Mouse (Mus musculus): Measurements from ENCODE around the gene 4930578G10Rik. TPM values are rescaled to one million over a fixed set of nuclear protein-coding genes. Genes with fewer than 3 reads are reported as not detected.

4930578G10Rik gene
- polyA plus RNA-seq, 1 experiment from 2014 or later = not detected

GRCm38 (mm10) chr4:42874134-42874533, 138.8 kb downstream of the 4930578G10Rik start, which contains the start of gene Fam205c:
Gene Fam205c, minus strand, starts transcription at chr4:42874234.
- ATAC-seq (no peak), DNase-seq (ENCODE audit: low read depth, low spot score) (no peak)
- no peak for TF ChIP-seq CTCF (IDR thresholded peaks at IDR 0.05)
- H3K27me3 ChIP-seq = peaks cover 29% of the 10 kb centered on the region
- POLR2A ChIA-PET = no interaction called here
- CTCF ChIA-PET = no interaction called here
- in situ Hi-C loops (cut with MboI; ENCODE audit: low pct_unique_long_range_greater_than_20kb) = no loop called here

DNA sequence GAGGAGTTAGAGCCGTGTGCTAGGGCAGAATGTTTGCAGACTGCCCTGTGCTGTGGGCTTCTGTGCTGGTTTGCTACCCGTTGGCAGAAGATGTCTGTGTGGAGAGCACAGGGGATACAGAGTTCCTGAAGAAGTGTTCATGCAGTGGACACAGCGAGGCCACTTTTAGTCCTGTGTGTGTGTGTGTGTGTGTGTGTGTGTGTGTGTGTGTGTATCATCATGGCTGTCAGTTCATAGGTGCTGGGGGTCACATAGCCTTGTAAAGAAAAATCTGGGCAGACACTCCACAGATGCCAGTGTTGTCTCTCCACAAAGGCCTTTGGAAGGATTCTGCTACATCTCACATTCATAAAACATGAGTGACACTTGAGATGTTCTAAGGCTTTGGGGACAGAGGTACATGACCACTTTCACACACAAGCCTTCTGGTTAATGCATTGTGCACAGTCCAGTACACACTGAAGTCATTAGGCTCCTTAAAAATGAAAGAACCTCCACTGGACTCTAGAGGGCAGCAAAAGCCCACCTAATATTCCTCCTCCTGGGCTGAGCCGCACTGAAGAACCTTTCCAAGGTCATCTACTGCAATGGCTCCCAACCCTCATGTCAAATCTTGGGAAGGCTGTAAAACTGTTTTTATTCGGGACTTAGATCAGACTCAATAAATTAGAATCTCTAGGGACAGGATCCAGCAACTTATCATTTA, 141.4 kb downstream of the 4930578G10Rik start:
- POLR2A ChIA-PET = no interaction called here
- in situ Hi-C loops (cut with MboI; ENCODE audit: low pct_unique_long_range_greater_than_20kb) = loop anchor here (5.0 kb wide), 1 partner anchor 86 kb away; no protein-coding TSS in a partner anchor
- ATAC-seq = no peak

GRCm38 (mm10) chr4:42877657-42878056, 142.3 kb downstream of the 4930578G10Rik start:
- POLR2A ChIA-PET = no interaction called here
- H3K27me3 ChIP-seq = peaks cover 26% of the 10 kb centered on the region
- in situ Hi-C loops (cut with MboI; ENCODE audit: low pct_unique_long_range_greater_than_20kb) = loop anchor here (5.0 kb wide), 1 partner anchor 85 kb away; no protein-coding TSS in a partner anchor
- no peak for DNase-seq (ENCODE audit: low read depth, low spot score)
- ATAC-seq = no peak
- CTCF ChIA-PET = interaction anchor here (1.5 kb wide), 1 partner anchor 84 kb away, joined by 3 read pairs; no protein-coding TSS in a partner anchor
- no peak for TF ChIP-seq CTCF (IDR thresholded peaks at IDR 0.05)

More for the DNA sequence above, 141.4 kb downstream of the 4930578G10Rik start:
- CTCF ChIA-PET = no interaction called here
- no peak for DNase-seq (ENCODE audit: low read depth, low spot score)
- no peak for TF ChIP-seq CTCF (IDR thresholded peaks at IDR 0.05)
- H3K27me3 ChIP-seq = peaks cover 26% of the 10 kb centered on the region

- ATAC-seq (no peak), DNase-seq (ENCODE audit: low read depth, low spot score) (no peak)
- no peak for TF ChIP-seq CTCF (IDR thresholded peaks at IDR 0.05)
- H3K27me3 ChIP-seq = peaks cover 12% of the 10 kb centered on the region
- in situ Hi-C loops (cut with MboI; ENCODE audit: low pct_unique_long_range_greater_than_20kb) = loop anchor here (5.0 kb wide), 1 partner anchor 82 kb away; no protein-coding TSS in a partner anchor
- CTCF ChIA-PET = interaction anchor here (0.8 kb wide), 1 partner anchor 75 kb away, joined by 3 read pairs; no protein-coding TSS in a partner anchor
- POLR2A ChIA-PET = no interaction called here
Measured at GRCm38 (mm10) chr4:42879829-42880676, 144.7 kb downstream of the 4930578G10Rik start.

- ATAC-seq (no peak), DNase-seq (ENCODE audit: low read depth, low spot score) (no peak)
- in situ Hi-C loops (cut with MboI; ENCODE audit: low pct_unique_long_range_greater_than_20kb) = no loop called here
- peaks cover 7% of the 10 kb centered on the region for H3K27me3 ChIP-seq
- no peak for TF ChIP-seq CTCF (IDR thresholded peaks at IDR 0.05)
- ChIA-PET POLR2A (no interaction called here), CTCF (interaction anchor here (0.8 kb wide), 1 partner anchor 74 kb away, joined by 3 read pairs; no protein-coding TSS in a partner anchor)
Measured at GRCm38 (mm10) chr4:42880677-42880948, 145.3 kb downstream of the 4930578G10Rik start.

GRCm38 (mm10) chr4:42886926-42887325, 151.6 kb downstream of the 4930578G10Rik start:
- in situ Hi-C loops (cut with MboI; ENCODE audit: low pct_unique_long_range_greater_than_20kb) = no loop called here
- POLR2A ChIA-PET = no interaction called here
- no peak for TF ChIP-seq CTCF (IDR thresholded peaks at IDR 0.05)
- CTCF ChIA-PET = no interaction called here
- ATAC-seq (no peak), DNase-seq (ENCODE audit: low read depth, low spot score) (no peak)
- peaks cover 28% of the 10 kb centered on the region for H3K27me3 ChIP-seq

GRCm38 (mm10) chr4:42888806-42889205, 153.5 kb downstream of the 4930578G10Rik start:
- DNase-seq (ENCODE audit: low read depth, low spot score) (no peak), ATAC-seq (no peak)
- TF ChIP-seq CTCF (IDR thresholded peaks at IDR 0.05) = no peak
- POLR2A ChIA-PET = no interaction called here
- CTCF ChIA-PET = no interaction called here
- peaks cover 31% of the 10 kb centered on the region for H3K27me3 ChIP-seq
- in situ Hi-C loops (cut with MboI; ENCODE audit: low pct_unique_long_range_greater_than_20kb) = no loop called here

- CTCF ChIA-PET = interaction anchor here (1.6 kb wide), 1 partner anchor 9 kb away, joined by 5 read pairs; no protein-coding TSS in a partner anchor
- in situ Hi-C loops (cut with MboI; ENCODE audit: low pct_unique_long_range_greater_than_20kb) = no loop called here
- DNase-seq (ENCODE audit: low read depth, low spot score) (no peak), ATAC-seq (no peak)
- no peak for TF ChIP-seq CTCF (IDR thresholded peaks at IDR 0.05)
- POLR2A ChIA-PET = no interaction called here
- peaks cover 33% of the 10 kb centered on the region for H3K27me3 ChIP-seq
Measured at GRCm38 (mm10) chr4:42891176-42891575, 155.8 kb downstream of the 4930578G10Rik start.

- DNase-seq (ENCODE audit: low read depth, low spot score) (no peak), ATAC-seq (no peak)
- in situ Hi-C loops (cut with MboI; ENCODE audit: low pct_unique_long_range_greater_than_20kb) = no loop called here
- no peak for TF ChIP-seq CTCF (IDR thresholded peaks at IDR 0.05)
- ChIA-PET CTCF (interaction anchor here (1.1 kb wide), 1 partner anchor 9 kb away, joined by 4 read pairs; no protein-coding TSS in a partner anchor), POLR2A (no interaction called here)
- H3K27me3 ChIP-seq = peaks cover 38% of the 10 kb centered on the region
Measured at GRCm38 (mm10) chr4:42895118-42895517, 159.8 kb downstream of the 4930578G10Rik start.

Other genes with a start within 250 kb of the 4930578G10Rik start
- not detected for gene Fam205a2, start 207.4 kb upstream of the 4930578G10Rik start, polyA plus RNA-seq (2021)
- not detected for gene Gm10591, start 123.3 kb upstream of the 4930578G10Rik start, polyA plus RNA-seq (2021)
- not detected for gene Gm2564, start 105.8 kb upstream of the 4930578G10Rik start, polyA plus RNA-seq (2021)
- gene Ccl27b, start 80.3 kb upstream of the 4930578G10Rik start, polyA plus RNA-seq (2021) = not detected
- 2.6 TPM for gene Il11ra2, start 73.7 kb upstream of the 4930578G10Rik start, polyA plus RNA-seq (2021)
- not detected for gene Ccl19, start 21.0 kb downstream of the 4930578G10Rik start, polyA plus RNA-seq (2021)
- not detected for gene Ccl21a, start 38.4 kb downstream of the 4930578G10Rik start, polyA plus RNA-seq (2021)
- gene Fam205a1, start 118.3 kb downstream of the 4930578G10Rik start, polyA plus RNA-seq (2021) = not detected
- not detected for gene Gm12394, start 121.2 kb downstream of the 4930578G10Rik start, polyA plus RNA-seq (2021)
- gene Fam205c, start 138.7 kb downstream of the 4930578G10Rik start, polyA plus RNA-seq (2021) = not detected
- not detected for gene Phf24, start 181.1 kb downstream of the 4930578G10Rik start, polyA plus RNA-seq (2021)
- gene Dnajb5, start 214.3 kb downstream of the 4930578G10Rik start, polyA plus RNA-seq (2021) = 8.5 TPM
- gene 1700022I11Rik, start 234.1 kb downstream of the 4930578G10Rik start, polyA plus RNA-seq (2021) = not detected

All from Patski (cell line).